Mouse (Mus musculus) liver, embryonic 14.5 days (tissue): Measurements from ENCODE around the gene Kank4.

ENCODE experiments used
- CTCF ChIP-seq: IDR thresholded peaks from 2 replicates; pipeline ENCODE4 v1.5.1; 2016; ENCODE audit warnings: antibody characterized with exemption, low read depth, control low read depth
- EP300 ChIP-seq: IDR thresholded peaks from 2 replicates; pipeline ENCODE4 v1.6.1; 2016; ENCODE audit warnings: antibody characterized with exemption, low read depth

DNA sequence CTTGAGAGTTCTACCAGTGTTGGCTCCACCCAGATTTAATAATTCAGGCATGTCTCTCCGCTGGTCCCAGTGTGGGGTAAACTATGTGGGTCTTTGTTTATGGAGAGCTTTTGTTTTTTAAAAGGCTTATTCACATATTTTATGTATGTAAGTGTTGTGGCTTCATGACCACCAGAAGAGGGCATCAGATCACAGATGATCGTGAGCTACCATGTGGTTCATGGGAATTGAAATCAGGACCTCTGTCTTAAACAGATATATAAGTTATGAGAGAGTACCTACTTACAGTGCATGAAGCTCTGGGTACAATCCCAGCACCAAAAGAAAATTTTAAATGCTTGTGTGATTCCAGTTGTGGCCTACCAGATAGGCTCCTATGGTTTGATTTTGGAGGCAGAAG lies 77.6 kb downstream of the Kank4 start:
- peak; percentile 6; the same call in 1 of the 2 replicates for TF ChIP-seq CTCF
- no peak for TF ChIP-seq EP300
